Mouse (Mus musculus) adrenal gland, adult 18-20 months (tissue): ENCODE measurements around the gene Atp7a. TPM values are rescaled to one million over a fixed set of nuclear protein-coding genes. Genes with fewer than 3 reads are reported as not detected.

ENCODE experiments used
- DNase-seq, 2 experiments: peaks; one replicate each; pipeline ENCODE4 v3.0.0; 2021 to 2022; ENCODE audit warnings: low spot score in 2 of 2
- total RNA-seq, 2 experiments: library from RNA; stranded (reverse); gene quantifications; 1 replicate in 1 of 2; 2 replicates in 1 of 2; pipeline ENCODE4 v1.2.3; 2021

The Atp7a gene
- total RNA-seq, 2 experiments from 2014 or later = 28.7 to 43.2 TPM

DNA sequence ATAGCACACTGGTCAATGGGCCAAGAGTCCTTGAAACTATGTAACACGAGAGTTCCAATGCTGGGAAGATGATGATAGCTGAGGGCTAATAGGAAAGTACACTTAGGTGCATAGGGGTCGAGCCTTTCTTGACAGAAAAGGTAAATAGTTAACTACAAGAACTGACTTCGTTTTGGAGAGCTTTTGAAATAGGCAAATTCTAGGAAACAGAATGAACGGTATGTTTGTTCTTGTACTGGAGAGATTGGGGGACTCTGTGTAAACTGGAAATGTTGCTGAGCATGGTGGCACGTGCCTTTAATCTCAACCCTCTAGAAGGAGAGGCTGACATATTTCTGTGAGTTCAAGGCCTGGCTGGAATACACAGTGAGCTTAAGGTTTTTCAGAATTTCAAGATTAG lies 137.5 kb downstream of the Atp7a start:
- DNase-seq = no peak

DNA sequence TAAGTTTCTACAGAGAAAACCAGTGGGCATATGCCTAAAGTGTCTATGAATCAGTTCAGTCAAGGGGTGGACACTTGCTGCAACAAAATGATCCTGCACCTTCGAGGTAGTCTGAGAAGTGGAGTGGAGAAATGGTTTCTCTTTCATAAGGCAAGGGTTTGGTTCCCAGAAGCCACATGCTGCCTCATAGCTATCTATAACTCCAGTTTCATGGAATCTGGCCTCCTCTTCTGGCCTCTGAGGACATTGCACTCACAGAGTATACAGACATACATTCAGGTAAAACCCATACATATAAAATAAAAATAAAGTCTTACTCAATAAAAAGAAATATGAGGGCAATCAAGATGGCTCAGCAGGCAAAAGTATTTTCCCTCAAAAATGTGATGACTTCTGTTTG lies 138.0 kb downstream of the Atp7a start:
- no peak for DNase-seq

DNA sequence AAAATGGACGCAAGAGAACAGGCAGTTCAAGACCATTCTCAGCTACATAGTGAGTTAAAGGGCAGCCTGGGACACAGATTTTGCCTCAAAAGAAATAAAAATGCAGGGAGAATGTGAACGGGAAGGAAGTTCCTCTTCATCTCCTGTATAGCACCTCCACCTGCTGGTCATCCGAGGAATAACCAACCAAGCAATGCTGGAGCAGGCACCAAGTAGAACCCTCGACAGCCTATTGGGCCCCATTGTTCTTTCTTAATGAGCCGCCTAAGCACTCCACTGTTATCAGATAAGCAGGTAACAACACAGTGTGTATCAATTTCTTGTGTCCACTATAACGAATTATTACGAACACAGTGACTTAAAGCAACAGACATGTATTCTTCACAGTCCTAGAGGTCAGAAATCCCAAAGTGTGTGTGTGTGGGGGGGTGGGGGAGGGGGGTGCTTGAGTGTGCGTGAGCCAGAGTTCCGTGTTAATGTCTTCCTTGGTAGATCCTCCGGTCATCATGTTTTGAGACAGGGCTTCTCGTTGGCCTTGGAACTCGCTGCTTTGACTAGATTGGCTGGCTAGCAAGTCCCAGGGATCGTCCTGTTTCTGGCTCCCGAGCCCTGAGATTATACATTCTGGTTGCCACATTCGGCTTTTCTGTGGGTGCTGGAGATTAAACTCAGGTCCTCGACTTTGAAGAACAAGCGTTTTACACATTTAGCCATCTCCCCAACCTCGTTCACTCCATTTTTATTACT lies 144.2 kb downstream of the Atp7a start:
- DNase-seq = peak; percentile 55 to 63

DNA sequence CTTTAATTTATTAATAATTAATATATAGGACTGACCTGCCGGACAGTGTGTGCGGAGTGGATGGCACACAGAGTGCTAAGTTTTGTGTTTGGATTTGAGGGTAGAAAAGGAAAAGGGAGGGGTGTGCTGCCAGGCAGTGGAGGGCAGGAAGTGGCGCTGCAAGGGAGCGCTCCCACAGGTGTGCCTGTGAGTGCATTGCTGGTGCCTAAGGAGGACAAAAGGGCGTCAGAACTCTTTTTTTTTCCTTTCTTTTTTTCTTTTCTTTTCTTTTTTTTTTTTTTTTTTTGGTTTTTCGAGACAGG lies 144.7 kb downstream of the Atp7a start:
- no peak for DNase-seq

Other genes with a start within 250 kb of the Atp7a start
- gene Atrx, start 97.9 kb upstream of the Atp7a start, total RNA-seq = 10 to 100 TPM; 78.5 to 99.6 TPM
- gene Magt1, start 15.4 kb upstream of the Atp7a start, total RNA-seq = 10 to 100 TPM; 52.9 to 53.2 TPM
- gene Cox7b, start 11.6 kb upstream of the Atp7a start, total RNA-seq = 100 to 1,000 TPM; 405 to 701 TPM
- gene Tlr13, start 115.9 kb downstream of the Atp7a start, total RNA-seq = 1 to 10 TPM; 2.1 to 4.3 TPM
- 100 to 1,000 TPM; 349 to 508 TPM for gene Pgk1, start 159.8 kb downstream of the Atp7a start, total RNA-seq
- 10 to 100 TPM; 19.0 to 23.3 TPM for gene Taf9b, start 193.9 kb downstream of the Atp7a start, total RNA-seq
- gene Fnd3c2, start 228.1 kb downstream of the Atp7a start, total RNA-seq = under 1 TPM in 1 of 2 experiments, not detected in 1; 0.10 TPM